Mouse (Mus musculus) E14TG2a.4 (cell line): Measurements from ENCODE around the gene Urm1.

Source experiments
- CTCF ChIP-seq: conservative IDR thresholded peaks from 2 replicates; pipeline ENCODE4 v1.5.1; 2014; ENCODE audit warnings: low read length
- POU5F1 ChIP-seq: IDR thresholded peaks from 2 replicates; pipeline ENCODE4 v1.6.1; 2014; ENCODE audit warnings: low read length, borderline replicate concordance

DNA sequence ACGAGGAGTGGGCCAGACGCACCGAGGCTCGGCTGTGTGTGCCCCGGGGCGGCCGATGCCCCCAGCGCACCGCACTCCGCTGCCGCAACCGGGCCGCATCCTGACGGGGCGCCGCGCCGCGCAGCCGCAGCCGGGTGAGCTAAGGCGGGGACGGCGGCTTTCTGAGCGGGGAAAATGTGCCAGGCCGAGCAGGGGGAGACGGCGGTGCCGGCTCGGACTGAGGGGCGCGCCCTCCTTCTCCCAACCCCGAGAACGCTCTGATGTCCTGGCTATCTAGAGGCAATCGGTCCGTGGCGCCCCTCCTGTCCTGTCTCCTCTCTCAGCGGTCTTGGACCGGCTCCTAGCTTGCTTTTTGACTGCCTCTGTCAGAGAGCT, 17.1 kb upstream of the Urm1 start:
- TF ChIP-seq CTCF, result no peak
- TF ChIP-seq POU5F1, result no peak
